Mouse (Mus musculus) erythroblast, embryonic 14.5 days (primary cell): ENCODE measurements at regions not wholly inside any gene's neighbourhood (a gene's known extent, or its start where the extent isn't known, plus 50 kb on each side); places are given as distances from the start of the nearest gene placed in this dataset.

Experiments
- GATA1 ChIP-seq: IDR thresholded peaks from 2 replicates; pipeline ENCODE4 v1.6.1; 2012; ENCODE audit warnings: low read length, inconsistent platforms, mixed read lengths
- TAL1 ChIP-seq: IDR thresholded peaks from 3 replicates; pipeline ENCODE4 v1.6.1; 2012; ENCODE audit warnings: low read length, inconsistent platforms, mixed read lengths

DNA sequence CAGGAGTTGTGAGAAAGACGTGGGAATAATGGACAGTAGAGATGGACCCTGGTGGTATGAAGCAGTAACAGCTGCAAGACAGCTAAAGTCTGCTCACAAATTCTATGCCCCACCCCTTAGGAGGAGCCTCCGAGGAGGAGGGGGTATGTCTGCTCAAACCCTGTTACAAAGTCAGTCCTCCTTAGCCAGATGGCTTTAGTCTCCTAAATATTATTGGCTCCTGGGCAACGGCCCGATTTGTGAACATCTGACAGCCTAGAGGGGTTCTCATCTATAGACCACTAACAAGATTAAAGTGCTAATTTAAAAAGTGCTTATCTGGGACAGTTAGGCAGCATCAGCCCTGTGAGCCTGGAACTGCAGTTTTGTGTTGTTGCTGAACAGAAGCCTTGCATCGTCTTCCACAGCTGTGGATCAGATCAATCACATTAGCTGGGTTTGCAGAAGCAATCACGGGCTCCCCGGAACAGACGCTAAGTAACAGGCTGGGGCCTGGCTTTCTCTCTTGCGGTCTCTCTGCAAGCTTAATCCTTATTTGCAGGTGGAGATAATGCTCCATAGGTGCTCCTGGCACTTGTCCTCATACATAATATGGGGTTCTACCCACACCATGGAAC, 339.3 kb downstream of the Rnf144a start:
- TF ChIP-seq GATA1 (no peak), TAL1 (no peak)
